Mouse (Mus musculus): ENCODE results near the gene Gm11114. TPM values are rescaled to one million over a fixed set of nuclear protein-coding genes. Genes with fewer than 3 reads are reported as not detected.
A peak's percentile ranks its signal among the peaks of the same experiment; 100 is the strongest.

Gene Gm11114
- total RNA-seq (2021), result not detected
- long read RNA-seq, experiment 1, result 0 reads
- long read RNA-seq, experiment 2, result 0 reads

DNA sequence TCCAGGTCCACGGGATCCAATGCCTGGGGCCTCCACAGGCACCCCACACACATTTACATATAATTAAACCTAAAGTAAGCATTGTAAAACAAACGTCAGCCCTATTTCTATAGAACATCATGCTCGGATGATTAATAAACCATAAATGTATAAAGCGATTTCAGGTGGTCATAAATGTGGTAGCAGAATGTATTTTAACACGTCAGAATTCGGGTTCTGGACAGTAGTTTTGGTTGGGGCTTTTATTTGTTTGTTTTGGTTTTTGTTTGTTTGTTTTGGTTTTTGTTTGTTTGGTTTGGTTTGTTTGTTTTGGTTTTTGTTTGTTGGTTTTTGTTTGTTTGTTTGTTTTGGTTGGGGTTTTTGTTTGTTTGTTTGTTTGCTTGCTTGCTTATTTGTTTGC is at the start of gene Gm11114:
Gene Gm11114, plus strand, starts transcription at position 301 of the 400 bp plus-strand sequence.
- no peak for DNase-seq
- intact Hi-C loops (cut with DNase I; ENCODE audit: low total_unique reads), result no loop called here

DNA sequence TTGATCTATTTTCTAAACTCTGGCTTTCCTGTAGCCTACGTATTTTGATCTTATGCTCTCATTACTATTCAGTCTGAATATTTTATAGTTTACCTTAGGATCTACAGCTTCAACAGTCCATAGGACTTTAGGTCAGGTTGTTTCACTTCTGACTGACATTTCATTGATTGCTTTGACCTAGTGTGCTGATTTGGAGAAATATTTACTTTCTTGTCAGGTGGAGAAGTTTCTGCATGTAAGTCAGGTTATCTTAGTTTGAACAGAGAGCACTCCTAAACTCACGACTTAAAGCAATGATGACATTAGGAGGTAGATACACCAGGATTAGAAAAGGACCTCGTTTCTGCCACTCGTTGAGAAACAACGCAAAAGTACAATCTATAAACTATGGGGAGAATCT is 45.7 kb upstream of the Gm11114 start:
- intact Hi-C loops (cut with DNase I; ENCODE audit: low total_unique reads), result no loop called here
- DNase-seq, result no peak

DNA sequence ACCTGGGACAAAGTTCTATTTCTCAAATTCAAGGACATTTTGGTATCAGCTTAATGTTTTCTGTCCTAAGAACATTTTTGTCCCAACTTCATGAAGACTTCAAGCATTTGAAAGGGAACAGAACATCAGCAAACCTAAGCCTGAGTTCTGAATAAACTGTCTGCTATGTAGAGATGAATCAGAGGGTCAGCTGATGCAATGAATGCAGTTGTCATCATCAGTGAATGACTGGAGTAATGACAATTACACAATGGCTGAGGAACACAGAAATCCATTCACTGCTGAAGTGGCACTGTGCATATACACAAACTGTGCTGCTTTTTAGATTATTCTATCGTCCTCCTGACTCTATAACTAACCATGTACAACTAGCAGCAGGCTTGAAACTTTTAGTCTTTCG is 38.5 kb upstream of the Gm11114 start:
- intact Hi-C loops (cut with DNase I; ENCODE audit: low total_unique reads), result no loop called here
- DNase-seq, result no peak

- DNase-seq, result no peak
- intact Hi-C loops (cut with DNase I; ENCODE audit: low total_unique reads), result no loop called here
Measured at GRCm38 (mm10) chr9:85302849-85303248, 9.7 kb upstream of the Gm11114 start.

DNA sequence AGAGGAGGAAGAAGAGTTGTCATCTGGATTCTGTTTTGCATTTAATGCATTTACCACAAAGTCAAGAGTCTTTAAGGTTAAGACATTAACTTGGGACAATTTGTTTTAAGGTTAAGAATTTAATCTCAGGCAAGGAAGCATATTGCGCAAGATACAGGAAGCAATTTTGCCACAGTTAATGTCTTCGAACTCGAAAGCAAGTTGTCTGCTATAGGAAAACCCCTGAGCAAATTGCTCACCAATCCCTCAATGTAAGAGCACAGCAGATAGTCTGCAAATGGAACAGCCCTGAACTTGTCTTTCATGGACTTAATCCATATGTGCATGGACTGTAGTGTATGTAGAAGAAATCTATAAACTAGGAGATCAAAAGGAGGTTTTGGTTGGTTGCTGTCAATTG is 9.2 kb upstream of the Gm11114 start:
- intact Hi-C loops (cut with DNase I; ENCODE audit: low total_unique reads), result no loop called here
- no peak for DNase-seq

DNA sequence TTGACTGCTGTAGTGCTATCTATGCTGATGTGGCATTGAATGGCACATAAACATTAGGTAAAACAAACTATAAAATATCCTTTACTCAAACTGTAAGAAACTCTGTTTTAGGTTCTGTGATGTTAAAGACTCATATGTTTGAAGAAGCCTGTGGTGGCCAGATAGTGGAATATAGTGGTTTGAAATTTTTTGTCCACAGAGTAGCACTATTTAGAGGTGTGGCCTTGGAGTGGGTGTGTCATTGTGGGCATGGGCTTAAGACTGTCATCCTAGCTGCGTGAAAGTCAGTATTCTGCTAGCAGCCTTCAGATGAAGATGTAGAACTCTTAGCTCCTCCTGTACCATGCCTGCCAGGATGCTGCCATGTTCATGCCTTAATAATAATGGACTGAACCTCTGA is 3.5 kb downstream of the Gm11114 start:
- no peak for DNase-seq
- intact Hi-C loops (cut with DNase I; ENCODE audit: low total_unique reads), result no loop called here

DNA sequence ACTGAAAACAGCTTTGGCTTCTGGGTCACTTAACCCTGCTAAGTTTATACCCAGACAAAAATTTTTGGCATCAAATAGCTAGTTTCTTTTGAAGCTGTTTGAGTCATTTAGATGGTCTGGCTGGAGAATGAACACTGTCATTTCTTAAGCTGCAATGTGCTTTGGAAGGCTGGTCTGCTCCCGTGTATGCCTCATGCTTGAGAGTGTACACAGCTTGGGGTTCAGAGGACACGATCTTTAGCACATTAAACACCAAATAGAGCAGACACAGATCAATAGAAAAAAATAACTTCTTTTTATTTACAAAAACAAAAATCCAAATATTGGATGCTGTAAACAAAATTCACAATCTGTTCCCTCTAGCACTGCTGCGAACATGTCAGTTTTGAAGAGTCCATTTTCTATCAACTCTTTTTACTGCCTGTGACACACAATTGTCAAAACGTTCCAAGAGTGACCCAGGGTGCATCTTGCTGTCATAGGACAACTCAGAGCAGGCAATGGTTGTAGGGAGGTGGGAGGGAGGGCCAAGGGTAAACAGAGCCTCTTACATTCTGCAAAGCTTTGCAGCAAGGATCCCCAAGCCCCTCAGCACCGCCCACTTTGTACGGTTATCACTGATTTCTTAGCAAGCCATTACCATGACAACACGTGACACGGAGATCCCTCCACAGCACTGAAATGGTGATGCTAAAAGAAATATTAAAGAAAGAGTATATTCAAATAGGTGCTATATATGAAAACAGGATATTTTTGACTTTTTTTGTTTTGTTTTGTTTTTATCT is 7.8 kb downstream of the Gm11114 start:
- no peak for DNase-seq
- intact Hi-C loops (cut with DNase I; ENCODE audit: low total_unique reads), result no loop called here

DNA sequence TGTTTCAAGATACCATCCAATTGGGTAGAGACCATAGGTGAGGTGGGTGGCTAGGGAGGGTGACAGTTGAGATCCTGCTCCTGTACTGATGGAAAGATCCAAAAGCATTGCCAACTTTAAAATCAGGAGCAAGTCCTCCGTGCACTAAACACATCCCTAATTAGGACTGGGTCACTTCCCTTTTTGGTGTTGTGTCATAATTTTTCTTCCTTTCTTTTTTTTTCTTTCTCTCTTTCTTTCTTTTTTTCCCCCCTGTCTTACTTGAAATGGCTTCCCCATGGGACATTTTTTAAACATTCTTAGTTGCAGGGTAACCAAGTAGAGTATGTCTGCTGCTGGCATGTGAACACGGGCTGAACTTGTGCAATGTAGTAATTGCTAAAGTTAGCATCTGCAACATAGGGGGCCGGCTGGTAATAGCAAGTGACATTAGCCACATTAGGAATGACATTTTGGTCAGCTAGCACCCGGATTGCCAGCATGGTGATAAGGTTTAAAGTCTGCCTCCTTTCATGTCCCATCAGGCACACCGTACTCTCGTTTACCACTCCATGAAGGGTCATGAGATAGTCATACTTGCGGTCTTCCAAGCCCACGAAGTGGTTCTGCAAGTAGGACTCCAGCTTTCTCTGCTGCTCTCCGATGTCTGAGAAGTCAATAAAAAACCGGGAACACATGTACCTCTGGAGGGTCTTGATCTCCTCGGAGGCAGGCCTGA is 11.7 kb downstream of the Gm11114 start:
- intact Hi-C loops (cut with DNase I; ENCODE audit: low total_unique reads), result no loop called here
- no peak for DNase-seq

DNA sequence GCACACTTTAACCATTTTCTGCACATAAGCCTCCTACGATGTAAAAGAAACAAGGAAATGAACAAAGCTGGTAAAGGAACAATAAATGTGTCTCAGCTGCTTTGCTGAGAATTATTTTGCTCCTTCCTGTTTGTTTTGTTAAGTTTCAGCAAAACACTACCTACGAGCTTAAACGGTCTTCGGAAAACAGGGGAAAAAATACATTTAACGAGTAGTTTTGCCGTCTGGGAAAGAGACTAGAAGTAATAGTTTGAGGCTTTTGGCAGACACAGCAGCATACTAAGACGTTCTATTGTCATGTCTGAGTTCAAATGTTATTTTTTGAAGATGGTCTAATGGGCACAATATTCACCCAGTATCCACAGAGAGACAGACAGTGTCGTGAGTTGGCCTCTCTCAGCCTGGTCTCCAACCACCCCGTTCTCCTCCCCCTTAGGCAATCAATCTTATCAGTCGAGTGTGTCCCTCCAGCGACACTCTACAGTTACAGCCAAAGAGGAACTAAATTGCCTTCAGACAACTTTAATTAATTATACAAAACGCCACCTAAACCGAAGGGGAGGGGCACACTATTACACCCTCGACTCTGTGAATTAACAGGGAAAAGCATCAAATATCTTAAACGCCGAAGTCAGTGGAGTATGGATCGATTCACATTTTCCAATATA is 12.8 kb downstream of the Gm11114 start:
- no peak for DNase-seq
- intact Hi-C loops (cut with DNase I; ENCODE audit: low total_unique reads), result loop anchor here (5.0 kb wide), 1 partner anchor 983 kb away; no protein-coding TSS in a partner anchor

GRCm38 (mm10) chr9:85326292-85327241 is 14.0 kb downstream of the Gm11114 start:
- DNase-seq, result peak; percentile 51
- intact Hi-C loops (cut with DNase I; ENCODE audit: low total_unique reads), result loop anchor here (5.0 kb wide), 1 partner anchor 984 kb away; no protein-coding TSS in a partner anchor

DNA sequence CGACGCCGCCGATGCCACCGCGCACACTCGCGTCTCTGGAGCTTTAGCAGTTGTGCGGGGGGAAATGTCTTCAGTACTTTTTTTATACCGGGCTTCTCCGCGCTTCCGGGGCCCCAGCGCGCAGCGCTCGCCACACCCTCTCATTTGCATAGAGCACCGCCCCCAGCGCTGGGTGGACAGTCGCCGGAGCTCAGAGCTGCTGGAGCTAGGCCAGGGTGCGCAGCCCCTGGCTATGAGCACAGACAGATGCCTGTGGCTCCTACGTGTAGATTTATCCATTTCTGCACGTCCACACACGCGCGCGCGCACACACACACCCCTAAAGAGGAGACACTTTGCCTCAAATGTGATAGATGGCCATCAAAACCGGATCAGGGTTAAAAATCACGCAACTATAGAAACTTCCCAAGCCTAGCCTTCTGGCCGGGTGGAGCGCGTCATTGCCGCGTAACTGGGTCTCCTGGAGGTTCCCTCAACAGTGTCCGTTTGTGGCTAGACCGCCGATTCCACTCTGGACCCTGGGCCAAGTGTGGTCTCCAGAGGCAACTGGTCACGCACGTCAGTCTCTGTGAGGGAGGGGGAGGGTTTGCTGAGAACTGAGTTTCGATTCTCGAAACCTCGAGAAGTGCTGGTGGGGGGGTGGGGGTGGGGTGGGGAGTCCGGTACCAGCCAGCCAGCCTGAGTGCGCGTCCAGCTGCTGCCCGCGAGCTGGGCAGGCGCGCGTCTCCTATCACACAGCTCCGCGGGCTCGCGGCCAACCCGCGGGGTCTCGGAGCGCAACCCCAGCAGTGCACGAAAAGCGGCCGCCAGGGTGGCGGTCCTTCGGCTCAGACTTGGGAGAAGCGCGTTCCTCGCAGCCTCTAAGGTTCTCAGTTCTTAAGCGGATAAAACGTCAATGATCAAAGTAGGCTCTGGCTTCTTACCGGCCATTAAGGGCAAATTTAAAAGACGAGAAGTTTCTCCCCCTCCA is 15.0 kb downstream of the Gm11114 start, which contains the start of gene Tent5a:
Gene Tent5a, minus strand, starts transcription at position 107 of the 970 bp plus-strand sequence.
- peak; percentile 86 for DNase-seq
- intact Hi-C loops (cut with DNase I; ENCODE audit: low total_unique reads), result loop anchor here (5.0 kb wide), 1 partner anchor 985 kb away; no protein-coding TSS in a partner anchor

- DNase-seq, result peak; percentile 85
- intact Hi-C loops (cut with DNase I; ENCODE audit: low total_unique reads), result loop anchor here (5.0 kb wide), 1 partner anchor 986 kb away; no protein-coding TSS in a partner anchor
Measured at GRCm38 (mm10) chr9:85328259-85328658, 15.7 kb downstream of the Gm11114 start.

DNA sequence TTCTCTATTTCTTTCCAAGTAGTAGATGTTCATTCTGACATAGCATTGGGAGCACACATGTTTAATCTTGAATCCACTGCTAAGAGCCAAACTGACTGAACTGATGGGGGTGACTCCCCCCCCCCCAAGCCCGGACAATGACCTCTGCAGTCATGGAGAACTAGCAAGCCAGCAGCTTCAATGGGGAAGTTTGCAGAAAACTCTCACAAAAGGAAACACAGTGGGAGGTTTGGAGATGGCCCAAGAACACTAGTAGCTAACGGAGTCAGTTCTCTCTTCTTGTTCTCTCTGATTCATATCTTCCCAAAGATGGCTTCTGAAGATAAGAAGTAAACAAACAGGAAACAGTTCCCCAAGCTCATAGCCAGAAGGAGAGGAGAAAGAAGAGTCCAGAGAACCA is 18.9 kb downstream of the Gm11114 start:
- intact Hi-C loops (cut with DNase I; ENCODE audit: low total_unique reads), result no loop called here
- DNase-seq, result peak; percentile 8

GRCm38 (mm10) chr9:85336046-85336445 is 23.5 kb downstream of the Gm11114 start:
- intact Hi-C loops (cut with DNase I; ENCODE audit: low total_unique reads), result no loop called here

GRCm38 (mm10) chr9:85340303-85340702 is 27.7 kb downstream of the Gm11114 start:
- DNase-seq, result no peak
- intact Hi-C loops (cut with DNase I; ENCODE audit: low total_unique reads), result no loop called here

More at GRCm38 (mm10) chr9:85336046-85336445, 23.5 kb downstream of the Gm11114 start:
- no peak for DNase-seq

GRCm38 (mm10) chr9:85342892-85343785 is 30.6 kb downstream of the Gm11114 start:
- intact Hi-C loops (cut with DNase I; ENCODE audit: low total_unique reads), result no loop called here

More at GRCm38 (mm10) chr9:85342892-85343785, 30.6 kb downstream of the Gm11114 start:
- no peak for DNase-seq
